Mouse (Mus musculus): ENCODE data around the gene Foxj1. TPM values are rescaled to one million over a fixed set of nuclear protein-coding genes. Genes with fewer than 3 reads are reported as not detected.

Foxj1 gene
- 46.0 TPM for polyA plus RNA-seq (2014; fragmentation: Illumina TruSeq; extraction: RNeasy Lipid Tissue Mini Kit (QIAGEN cat#74804); ENCODE audit: insufficient read depth, low read depth, low replicate concordance)

GRCm38 (mm10) chr11:116335244-116336036, at the start of gene Foxj1:
Gene Foxj1, minus strand, starts transcription at chr11:116335399.

GRCm38 (mm10) chr11:116307019-116307725, 28.0 kb downstream of the Foxj1 start, which contains the start of gene Exoc7:
Gene Exoc7, minus strand, starts transcription at chr11:116307233.

DNA sequence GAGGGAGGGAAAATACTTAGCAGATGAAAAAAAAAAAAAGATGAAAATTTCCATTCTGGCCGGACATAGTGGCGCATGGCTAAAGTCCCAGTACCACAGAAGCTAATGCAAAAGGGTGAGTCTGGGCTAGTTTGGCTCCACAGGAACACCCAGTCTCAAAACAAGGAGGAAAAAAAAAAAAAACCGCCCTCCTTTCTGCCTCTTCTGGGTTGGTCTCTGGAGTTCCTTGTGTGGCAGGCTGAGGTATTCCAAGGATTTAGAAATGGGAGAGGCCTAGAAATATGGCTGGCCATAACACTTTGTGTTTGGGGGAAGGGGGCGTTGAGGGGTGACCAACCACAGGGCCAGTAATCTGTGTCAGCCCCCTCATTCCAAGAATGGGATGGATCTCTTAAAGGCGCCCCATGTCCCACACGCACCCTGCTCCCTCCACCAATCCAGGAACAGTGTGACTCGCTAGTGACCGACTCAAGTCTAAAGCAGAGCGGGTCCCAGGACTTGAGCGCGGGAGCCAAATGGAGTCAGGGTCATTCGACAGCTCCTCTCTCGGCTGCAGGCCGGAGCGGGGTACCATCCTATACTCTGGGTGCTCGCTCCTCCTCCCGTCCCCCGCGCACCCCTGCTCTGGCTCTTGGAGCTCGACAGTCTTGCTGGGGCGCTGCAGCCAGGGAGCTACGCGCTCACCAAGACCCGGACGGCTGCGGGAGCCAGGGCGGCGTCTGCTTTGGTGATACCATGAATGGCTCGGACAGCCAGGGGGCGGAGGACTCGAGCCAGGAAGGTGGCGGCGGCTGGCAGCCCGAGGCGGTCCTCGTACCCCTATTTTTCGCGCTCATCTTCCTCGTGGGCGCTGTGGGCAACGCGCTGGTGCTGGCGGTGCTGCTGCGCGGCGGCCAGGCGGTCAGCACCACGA, 54.2 kb downstream of the Foxj1 start, which contains the start of gene Galr2:
TSS of gene Galr2 (plus strand) at position 189 of the 913 bp plus-strand sequence.

Other genes starting within 250 kb of the Foxj1 start
- gene Wbp2, start 248.4 kb downstream of the Foxj1 start, polyA plus RNA-seq (2014; fragmentation: Illumina TruSeq; extraction: RNeasy Lipid Tissue Mini Kit (QIAGEN cat#74804); ENCODE audit: insufficient read depth, low read depth, low replicate concordance), result 101 TPM
- gene Trim47, start 208.2 kb downstream of the Foxj1 start, polyA plus RNA-seq (2014; fragmentation: Illumina TruSeq; extraction: RNeasy Lipid Tissue Mini Kit (QIAGEN cat#74804); ENCODE audit: insufficient read depth, low read depth, low replicate concordance), result 16.8 TPM
- gene Trim65, start 204.3 kb downstream of the Foxj1 start, polyA plus RNA-seq (2014; fragmentation: Illumina TruSeq; extraction: RNeasy Lipid Tissue Mini Kit (QIAGEN cat#74804); ENCODE audit: insufficient read depth, low read depth, low replicate concordance), result 6.5 TPM
- 30.3 TPM for gene Mrpl38, start 196.5 kb downstream of the Foxj1 start, polyA plus RNA-seq (2014; fragmentation: Illumina TruSeq; extraction: RNeasy Lipid Tissue Mini Kit (QIAGEN cat#74804); ENCODE audit: insufficient read depth, low read depth, low replicate concordance)
- 10.5 TPM for gene Fbf1, start 167.2 kb downstream of the Foxj1 start, polyA plus RNA-seq (2014; fragmentation: Illumina TruSeq; extraction: RNeasy Lipid Tissue Mini Kit (QIAGEN cat#74804); ENCODE audit: insufficient read depth, low read depth, low replicate concordance)
- gene Ten1, start 136.5 kb downstream of the Foxj1 start, polyA plus RNA-seq (2014; fragmentation: Illumina TruSeq; extraction: RNeasy Lipid Tissue Mini Kit (QIAGEN cat#74804); ENCODE audit: insufficient read depth, low read depth, low replicate concordance), result 34.9 TPM
- 35.2 TPM for gene Acox1, start 136.4 kb downstream of the Foxj1 start, polyA plus RNA-seq (2014; fragmentation: Illumina TruSeq; extraction: RNeasy Lipid Tissue Mini Kit (QIAGEN cat#74804); ENCODE audit: insufficient read depth, low read depth, low replicate concordance)
- 2.0 TPM for gene Evpl, start 97.3 kb downstream of the Foxj1 start, polyA plus RNA-seq (2014; fragmentation: Illumina TruSeq; extraction: RNeasy Lipid Tissue Mini Kit (QIAGEN cat#74804); ENCODE audit: insufficient read depth, low read depth, low replicate concordance)
- 30.4 TPM for gene Srp68, start 61.2 kb downstream of the Foxj1 start, polyA plus RNA-seq (2014; fragmentation: Illumina TruSeq; extraction: RNeasy Lipid Tissue Mini Kit (QIAGEN cat#74804); ENCODE audit: insufficient read depth, low read depth, low replicate concordance)
- gene Galr2, start 54.5 kb downstream of the Foxj1 start, polyA plus RNA-seq (2014; fragmentation: Illumina TruSeq; extraction: RNeasy Lipid Tissue Mini Kit (QIAGEN cat#74804); ENCODE audit: insufficient read depth, low read depth, low replicate concordance), result not detected
- 22.5 TPM for gene Exoc7, start 28.2 kb downstream of the Foxj1 start, polyA plus RNA-seq (2014; fragmentation: Illumina TruSeq; extraction: RNeasy Lipid Tissue Mini Kit (QIAGEN cat#74804); ENCODE audit: insufficient read depth, low read depth, low replicate concordance)
- 1.5 TPM for gene Rnf157, start 77.6 kb upstream of the Foxj1 start, polyA plus RNA-seq (2014; fragmentation: Illumina TruSeq; extraction: RNeasy Lipid Tissue Mini Kit (QIAGEN cat#74804); ENCODE audit: insufficient read depth, low read depth, low replicate concordance)
- gene Ubald2, start 98.7 kb upstream of the Foxj1 start, polyA plus RNA-seq (2014; fragmentation: Illumina TruSeq; extraction: RNeasy Lipid Tissue Mini Kit (QIAGEN cat#74804); ENCODE audit: insufficient read depth, low read depth, low replicate concordance), result 70.7 TPM
- 0.22 TPM for gene Qrich2, start 130.8 kb upstream of the Foxj1 start, polyA plus RNA-seq (2014; fragmentation: Illumina TruSeq; extraction: RNeasy Lipid Tissue Mini Kit (QIAGEN cat#74804); ENCODE audit: insufficient read depth, low read depth, low replicate concordance)
- 39.3 TPM for gene Prpsap1, start 158.8 kb upstream of the Foxj1 start, polyA plus RNA-seq (2014; fragmentation: Illumina TruSeq; extraction: RNeasy Lipid Tissue Mini Kit (QIAGEN cat#74804); ENCODE audit: insufficient read depth, low read depth, low replicate concordance)
- gene Sphk1, start 195.5 kb upstream of the Foxj1 start, polyA plus RNA-seq (2014; fragmentation: Illumina TruSeq; extraction: RNeasy Lipid Tissue Mini Kit (QIAGEN cat#74804); ENCODE audit: insufficient read depth, low read depth, low replicate concordance), result 23.0 TPM
- gene Ube2o, start 246.0 kb upstream of the Foxj1 start, polyA plus RNA-seq (2014; fragmentation: Illumina TruSeq; extraction: RNeasy Lipid Tissue Mini Kit (QIAGEN cat#74804); ENCODE audit: insufficient read depth, low read depth, low replicate concordance), result 7.1 TPM